Mouse (Mus musculus) olfactory bulb, adult 2 months (tissue): ENCODE measurements around the gene Bpifa3.

ENCODE experiments used
- CTCF ChIP-seq: fragments of 200-500 bp; IDR thresholded peaks from 2 replicates; pipeline ENCODE4 v1.5.1; 2012; ENCODE audit warnings: low read depth, mild to moderate bottlenecking, low read length, moderate library complexity; ENCODE audit not compliant: insufficient read depth
- POLR2A ChIP-seq: fragments of 200-500 bp; IDR thresholded peaks from 2 replicates; pipeline ENCODE4 v1.6.1; 2012; ENCODE audit warnings: mild to moderate bottlenecking, low read depth, low read length, moderate library complexity; ENCODE audit not compliant: insufficient read depth

GRCm38 (mm10) chr2:154185319-154185718, 55.2 kb downstream of the Bpifa3 start:
- no peak for TF ChIP-seq CTCF
- no peak for TF ChIP-seq POLR2A
